Mouse (Mus musculus): Measurements from ENCODE around the gene Klhdc10. TPM values are rescaled to one million over a fixed set of nuclear protein-coding genes. Genes with fewer than 3 reads are reported as not detected.

The Klhdc10 gene
- polyA plus RNA-seq, 1 experiment from 2014 or later: 43.7 TPM

- H3K9ac ChIP-seq (ENCODE audit: low read depth, low read length): no peak overlapping the region
- DNase-seq (ENCODE audit: low spot score) (no peak), ATAC-seq (ENCODE audit: low read depth) (no peak)
- no peaks in the 10 kb centered on the region for H3K4me1 ChIP-seq (ENCODE audit: control insufficient read depth, insufficient read depth, low read length)
- H3K4me3 ChIP-seq (ENCODE audit: low read depth, low read length): no peak overlapping the region
- H3K27me3 ChIP-seq (replicated peaks; ENCODE audit: control insufficient read depth, insufficient read depth, low read length): no peaks in the 10 kb centered on the region
- H3K36me3 ChIP-seq (ENCODE audit: control insufficient read depth, insufficient read depth, low read length): peaks cover 95% of the 10 kb centered on the region
- no peak overlapping the region for H3K4me2 ChIP-seq (ENCODE audit: low read depth, low read length)
- 72% methylated on average over 2 of the region's 2 CpGs for WGBS
- H3K9me3 ChIP-seq (ENCODE audit: control insufficient read depth, low read length): no peaks in the 10 kb centered on the region
- H3K27ac ChIP-seq (replicated peaks; ENCODE audit: low read depth, low read length): no peak overlapping the region
Observed at GRCm38 (mm10) chr6:30482908-30483307, 81.2 kb downstream of the Klhdc10 start.

- H3K27me3 ChIP-seq (replicated peaks; ENCODE audit: control insufficient read depth, insufficient read depth, low read length): no peaks in the 10 kb centered on the region
- no peak for DNase-seq (ENCODE audit: low spot score)
- WGBS: 90% methylated on average over 6 of the region's 6 CpGs
- H3K36me3 ChIP-seq (ENCODE audit: control insufficient read depth, insufficient read depth, low read length): peaks cover 90% of the 10 kb centered on the region
- H3K9me3 ChIP-seq (ENCODE audit: control insufficient read depth, low read length): no peaks in the 10 kb centered on the region
- no peaks in the 10 kb centered on the region for H3K4me1 ChIP-seq (ENCODE audit: control insufficient read depth, insufficient read depth, low read length)
- ATAC-seq (ENCODE audit: low read depth): no peak
- no peak overlapping the region for H3K4me2 ChIP-seq (ENCODE audit: low read depth, low read length)
- no peak overlapping the region for H3K4me3 ChIP-seq (ENCODE audit: low read depth, low read length)
- H3K9ac ChIP-seq (ENCODE audit: low read depth, low read length): no peak overlapping the region
- no peak overlapping the region for H3K27ac ChIP-seq (replicated peaks; ENCODE audit: low read depth, low read length)
Observed at GRCm38 (mm10) chr6:30486504-30486903, 84.8 kb downstream of the Klhdc10 start.

DNA sequence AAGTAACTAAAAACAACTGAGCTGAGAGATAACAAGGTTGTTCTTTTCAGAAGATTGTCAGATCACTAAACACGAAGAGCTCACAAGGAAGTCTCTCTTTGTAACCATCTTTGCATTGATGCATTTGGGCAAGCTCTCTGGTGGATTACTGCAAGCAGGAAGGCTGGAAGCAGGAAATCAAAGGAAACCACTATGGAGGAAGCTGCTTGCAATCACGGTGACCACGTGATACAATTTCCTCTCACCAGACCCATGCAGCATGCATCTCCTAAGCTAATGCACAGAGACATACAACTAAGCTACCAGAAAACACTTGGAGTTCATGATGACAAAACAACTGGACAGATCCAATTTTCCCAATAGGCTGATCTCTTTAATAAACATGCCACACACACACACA is 97.4 kb downstream of the Klhdc10 start:
- Histone ChIP-seq H3K4me2 (ENCODE audit: low read depth, low read length) (no peak overlapping the region), H3K4me1 (ENCODE audit: control insufficient read depth, insufficient read depth, low read length) (no peaks in the 10 kb centered on the region), H3K9me3 (ENCODE audit: control insufficient read depth, low read length) (no peaks in the 10 kb centered on the region), H3K36me3 (ENCODE audit: control insufficient read depth, insufficient read depth, low read length) (peaks cover 56% of the 10 kb centered on the region), H3K9ac (ENCODE audit: low read depth, low read length) (no peak overlapping the region), H3K27me3 (replicated peaks; ENCODE audit: control insufficient read depth, insufficient read depth, low read length) (no peaks in the 10 kb centered on the region), H3K4me3 (ENCODE audit: low read depth, low read length) (no peak overlapping the region), H3K27ac (replicated peaks; ENCODE audit: low read depth, low read length) (no peak overlapping the region)
- DNase-seq (ENCODE audit: low spot score) (no peak), ATAC-seq (ENCODE audit: low read depth) (no peak)
- WGBS: 62% methylated on average over 3 of the region's 3 CpGs

Other genes with a start within 250 kb of the Klhdc10 start
- 51.5 and 53.1 TPM in 2 replicates for gene Ube2h, start 97.3 kb upstream of the Klhdc10 start, polyA plus RNA-seq (2014; fragmentation: Nextera tagmentation; extraction: Ambion mirVana)
- gene Zc3hc1, start 10.8 kb upstream of the Klhdc10 start, polyA plus RNA-seq (2014; fragmentation: Nextera tagmentation; extraction: Ambion mirVana): 52.8 and 60.5 TPM in 2 replicates
- 31.0 and 36.9 TPM in 2 replicates for gene Tmem209, start 107.9 kb downstream of the Klhdc10 start, polyA plus RNA-seq (2014; fragmentation: Nextera tagmentation; extraction: Ambion mirVana)
- 0.51 TPM in 1 of 2 replicates, not detected in the other for gene Ssmem1, start 108.0 kb downstream of the Klhdc10 start, polyA plus RNA-seq (2014; fragmentation: Nextera tagmentation; extraction: Ambion mirVana)
- 3.3 and 4.5 TPM in 2 replicates for gene Cpa2, start 139.7 kb downstream of the Klhdc10 start, polyA plus RNA-seq (2014; fragmentation: Nextera tagmentation; extraction: Ambion mirVana)
- gene Cpa4, start 166.5 kb downstream of the Klhdc10 start, polyA plus RNA-seq (2014; fragmentation: Nextera tagmentation; extraction: Ambion mirVana): 3.0 and 3.4 TPM in 2 replicates
- gene Cpa5, start 209.1 kb downstream of the Klhdc10 start, polyA plus RNA-seq (2014; fragmentation: Nextera tagmentation; extraction: Ambion mirVana): 0.92 and 1.3 TPM in 2 replicates
- gene Cpa1, start 237.3 kb downstream of the Klhdc10 start, polyA plus RNA-seq (2014; fragmentation: Nextera tagmentation; extraction: Ambion mirVana): 1.3 and 1.7 TPM in 2 replicates

Data from embryonic facial prominence, embryonic 14.5 days (tissue).